Mouse (Mus musculus) cerebellum, adult 8-10 months (tissue): Measurements from ENCODE around the gene Ociad1.

Experiments
- DNase-seq: peaks from one replicate; pipeline ENCODE4 v3.0.0; 2022

The Ociad1 gene

DNA sequence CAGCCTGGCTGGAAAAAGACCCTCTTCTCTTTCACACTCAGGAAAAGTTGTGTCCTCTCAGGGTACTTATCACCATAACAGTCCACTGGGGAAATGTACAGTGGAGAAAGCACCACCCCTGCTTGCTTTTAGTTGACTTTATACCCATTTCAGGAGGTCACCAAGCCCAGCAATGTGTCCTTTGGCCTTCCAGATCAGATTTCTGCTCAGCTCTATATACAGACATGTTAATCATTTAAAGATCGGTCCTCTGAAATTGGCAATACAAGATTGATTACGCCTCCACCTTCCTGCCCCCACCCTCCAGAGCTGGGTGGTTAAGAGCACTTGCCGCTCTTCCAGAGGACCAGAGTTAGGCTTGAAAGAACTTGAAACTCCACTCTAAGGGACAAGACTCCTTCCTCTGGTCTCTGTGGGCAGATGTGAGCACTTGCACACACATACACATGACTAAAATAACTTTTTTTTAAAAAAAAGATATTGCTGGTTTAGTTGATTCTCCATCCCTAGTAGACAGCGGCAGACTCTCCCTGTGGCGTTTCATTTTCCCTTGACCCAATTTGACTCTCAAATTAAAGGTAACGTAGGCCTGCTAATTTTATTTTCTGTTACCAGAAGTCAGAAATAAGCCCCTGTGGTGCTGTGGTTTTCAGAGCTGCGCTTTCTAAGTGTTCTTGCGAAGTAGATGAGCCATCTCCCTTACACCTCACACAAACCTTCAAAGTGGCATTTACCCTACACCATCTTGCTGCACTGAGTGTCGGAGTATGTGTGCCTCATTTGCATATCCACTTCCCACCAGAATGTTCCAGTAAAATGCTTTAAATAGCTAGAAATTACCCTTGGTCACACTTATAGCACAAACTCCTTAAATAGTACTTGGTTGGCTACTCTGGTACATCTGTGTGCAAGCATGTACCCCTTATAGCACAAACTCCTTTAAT lies 47.5 kb downstream of the Ociad1 start:
- DNase-seq, result no peak

DNA sequence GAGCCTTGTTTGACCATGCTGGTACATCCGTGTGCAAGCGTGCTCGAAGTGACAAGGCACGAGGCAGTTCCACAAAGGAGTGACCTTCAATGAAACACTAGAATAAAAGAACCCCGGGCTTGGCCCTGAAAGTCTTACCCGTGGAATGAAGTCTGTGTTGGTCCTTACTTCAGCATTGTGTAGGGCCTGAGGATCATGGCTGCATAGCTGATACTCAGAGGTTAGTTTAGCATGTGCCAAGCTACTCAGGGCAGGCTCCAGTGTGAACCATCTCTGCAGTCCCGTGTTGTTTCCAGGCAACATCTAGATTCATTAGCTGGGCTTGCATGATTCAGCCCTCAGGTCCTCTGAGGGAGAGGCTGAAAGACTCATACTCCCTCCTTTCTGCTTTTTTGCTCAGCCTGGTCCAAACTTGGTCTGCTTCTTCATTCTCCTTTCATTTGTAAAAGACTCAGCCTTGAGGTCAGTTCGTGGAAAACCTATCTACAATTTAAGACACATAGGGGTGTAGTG lies 48.2 kb downstream of the Ociad1 start, which contains the start of gene Ociad2:
TSS of gene Ociad2 (minus strand) at position 306 of the 513 bp plus-strand sequence.
- no peak for DNase-seq

DNA sequence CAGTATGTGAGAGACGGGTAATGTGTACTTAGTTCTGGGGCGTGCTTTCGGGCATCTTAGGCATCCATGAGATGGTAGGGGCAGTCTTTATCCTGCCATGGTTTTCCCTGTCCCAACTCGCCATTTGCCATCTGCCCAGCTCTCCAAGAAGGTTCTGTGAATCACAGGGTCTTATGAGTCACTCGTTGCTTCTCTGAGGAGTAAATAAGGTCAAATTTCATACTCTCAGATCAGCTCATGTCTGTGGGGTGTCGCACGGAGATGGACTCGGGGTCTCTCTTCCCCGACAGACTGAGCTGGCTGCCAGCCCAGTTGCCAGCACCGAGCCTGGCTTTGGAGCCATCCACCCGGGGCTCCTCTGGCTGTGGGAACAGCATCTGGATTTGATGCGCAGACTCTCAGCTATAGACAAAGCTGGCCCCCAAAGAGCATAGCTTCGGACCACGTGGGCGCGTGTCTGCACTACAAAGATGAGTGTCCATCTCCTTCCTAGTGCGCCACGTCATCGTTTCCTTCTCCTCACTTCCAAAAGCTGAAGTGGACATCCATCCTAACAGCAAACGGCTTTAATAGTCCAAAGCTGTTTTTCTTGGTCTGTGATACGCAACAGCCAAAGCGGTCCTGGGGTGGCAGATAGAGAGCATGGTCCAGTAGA lies 50.2 kb downstream of the Ociad1 start:
- DNase-seq, result no peak

DNA sequence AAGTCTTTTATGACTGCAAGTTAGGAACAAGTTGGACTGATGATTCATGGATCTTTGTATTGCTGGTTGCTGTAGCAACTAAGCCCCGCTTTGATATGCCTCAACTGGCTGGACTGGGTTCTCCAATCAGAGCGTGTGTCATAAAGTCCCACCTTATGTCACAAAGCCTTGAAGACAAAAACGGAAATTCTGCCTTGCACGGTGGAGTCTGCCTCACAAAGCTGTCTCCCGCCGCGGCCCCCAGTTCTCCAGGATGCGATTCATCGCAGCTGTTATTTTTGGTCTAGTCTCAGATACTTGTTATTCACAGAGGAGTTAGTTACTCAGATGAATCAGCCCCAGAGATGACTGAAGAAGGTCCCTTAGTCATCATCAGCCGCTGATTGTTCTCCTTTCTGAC lies 51.7 kb downstream of the Ociad1 start:
- DNase-seq, result no peak

DNA sequence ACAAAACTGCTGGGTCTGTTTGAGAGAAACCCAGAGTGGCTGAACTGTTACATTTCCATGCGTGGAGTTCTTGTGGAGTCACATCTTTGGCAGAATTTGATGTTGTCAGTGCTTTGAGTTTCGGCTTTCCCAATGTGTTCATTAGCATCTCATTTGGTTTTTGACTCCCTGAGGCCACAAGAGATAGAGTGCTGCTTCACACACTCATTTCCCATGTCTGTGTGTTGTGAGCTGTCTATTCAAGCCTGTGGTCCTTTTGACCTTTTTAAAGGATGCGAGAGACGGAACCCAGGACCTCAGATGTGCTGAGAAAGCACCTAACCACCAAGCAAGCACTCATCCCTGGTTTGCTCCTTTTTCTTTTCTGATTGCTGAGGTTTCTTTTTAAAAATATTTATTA lies 52.7 kb downstream of the Ociad1 start:
- DNase-seq, result no peak

DNA sequence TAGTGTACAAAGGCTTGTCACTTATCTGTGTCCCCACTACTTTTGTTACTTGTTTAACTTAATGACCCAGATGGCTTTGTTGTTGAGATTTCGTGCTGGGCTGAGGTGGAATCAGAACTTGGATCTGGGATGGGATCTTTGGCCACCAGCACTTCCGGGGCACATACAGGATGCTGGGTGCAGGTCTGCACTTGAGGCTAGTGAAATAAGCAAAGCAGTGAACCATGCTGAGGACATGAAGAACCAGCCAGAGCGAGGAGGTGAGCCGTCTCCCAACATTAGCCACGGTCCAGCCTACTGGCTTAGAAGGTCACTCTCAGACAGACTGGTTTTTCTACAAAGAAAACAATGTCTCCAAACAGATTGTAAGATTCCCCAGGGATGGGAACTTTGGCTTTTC lies 56.9 kb downstream of the Ociad1 start:
- no peak for DNase-seq

DNA sequence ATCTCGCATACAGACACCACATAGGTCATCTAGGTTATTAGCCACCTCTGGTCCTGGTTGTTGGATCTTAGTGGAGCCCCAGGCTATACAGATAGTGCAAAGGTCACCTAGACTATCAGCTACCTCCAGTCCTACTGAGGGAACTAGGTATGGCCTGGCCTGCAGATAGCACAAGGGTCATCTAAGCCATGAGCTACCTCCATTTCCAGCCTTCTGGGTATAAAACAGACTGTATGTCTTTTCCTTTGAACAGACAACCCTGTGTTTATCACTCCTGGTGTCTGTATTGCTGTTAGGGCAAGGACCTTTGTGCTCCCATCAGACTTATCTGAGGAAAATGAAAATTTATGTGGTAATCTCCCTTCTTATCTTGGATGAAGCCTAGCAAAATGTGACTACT lies 59.2 kb downstream of the Ociad1 start:
- no peak for DNase-seq

DNA sequence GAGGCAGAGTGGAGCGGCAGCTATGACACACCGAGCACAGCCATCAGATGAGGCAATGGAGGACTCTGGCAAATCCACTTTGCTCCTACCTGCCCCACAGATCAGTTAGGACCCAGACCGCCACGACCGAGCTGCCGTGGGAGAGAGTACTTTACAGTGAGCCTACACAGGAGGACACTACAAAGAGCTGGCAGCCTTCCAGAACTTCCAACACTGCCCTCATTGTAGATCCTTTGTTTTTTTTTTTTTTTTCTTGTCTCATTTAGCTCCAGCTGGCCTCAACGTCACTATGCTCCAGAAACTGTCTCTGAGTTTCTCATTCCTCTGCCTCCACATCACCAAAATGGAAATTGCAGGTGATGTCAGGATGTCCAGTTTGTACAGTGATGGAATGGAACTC lies 60.9 kb downstream of the Ociad1 start:
- DNase-seq, result no peak

DNA sequence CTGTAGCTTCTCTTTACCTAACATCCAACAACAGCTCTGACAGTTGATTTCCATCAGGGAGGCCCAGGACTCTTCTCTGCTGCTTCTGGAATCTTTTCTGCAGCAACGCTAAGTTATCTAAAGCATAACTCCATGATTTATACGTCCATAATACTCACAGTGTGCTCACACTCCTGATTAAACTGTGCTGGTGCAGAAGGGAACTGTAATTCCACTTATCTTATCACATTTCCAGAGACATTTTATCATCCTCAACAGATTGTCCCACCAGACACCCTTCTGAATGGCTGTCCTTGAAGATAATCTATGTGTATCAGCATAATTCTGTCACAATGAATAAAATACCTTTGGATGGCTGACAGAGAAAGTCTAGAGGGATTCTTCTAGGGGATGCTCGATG lies 61.4 kb downstream of the Ociad1 start:
- no peak for DNase-seq

DNA sequence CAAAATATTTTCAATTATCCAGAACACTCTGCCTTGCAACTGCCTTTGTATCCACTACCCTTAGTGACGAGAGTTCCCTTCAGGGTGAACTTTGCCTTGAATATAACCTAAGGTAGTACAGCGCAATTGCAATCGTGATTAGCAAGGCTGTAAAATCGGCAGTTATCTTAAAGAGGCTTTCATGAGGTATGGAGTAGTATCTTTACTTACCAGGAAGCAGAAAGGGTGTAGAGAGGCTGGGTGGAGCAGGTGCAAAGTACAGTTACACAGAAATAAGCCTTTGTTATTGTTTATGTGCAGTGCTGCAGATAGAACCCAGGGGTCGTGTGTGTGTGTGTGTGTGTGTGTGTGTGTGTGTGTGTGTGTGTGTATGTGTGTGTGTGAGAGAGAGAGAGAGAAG lies 62.8 kb downstream of the Ociad1 start:
- DNase-seq, result no peak

DNA sequence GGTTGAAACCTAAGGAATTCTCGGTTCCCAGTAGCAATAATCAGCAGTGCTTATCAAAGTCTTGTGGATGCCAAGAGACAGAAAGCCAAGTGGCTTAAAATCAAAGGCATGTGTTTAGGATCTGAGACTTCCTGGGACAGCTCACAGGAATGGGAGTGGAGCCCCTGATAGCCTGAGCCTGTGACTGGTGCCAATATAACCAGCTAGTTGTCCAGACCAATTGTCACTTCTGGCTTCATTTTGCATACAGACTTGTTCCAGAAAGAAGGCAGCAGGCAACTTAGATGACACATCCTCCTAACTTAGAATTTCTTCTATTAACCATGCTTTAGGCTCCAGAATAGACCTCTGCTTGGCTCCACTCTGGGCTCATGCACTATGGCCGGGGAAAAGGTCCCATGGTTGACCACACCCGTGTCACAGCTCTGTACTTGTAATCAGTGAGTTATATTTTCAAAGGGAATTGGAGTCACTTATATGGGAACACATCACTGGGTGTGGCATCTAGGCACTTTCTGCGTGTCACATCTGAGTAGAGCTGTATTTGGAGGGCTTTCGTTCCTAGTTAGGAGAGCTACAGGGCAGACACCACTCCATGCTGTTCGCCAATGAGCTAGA lies 66.7 kb downstream of the Ociad1 start:
- no peak for DNase-seq

DNA sequence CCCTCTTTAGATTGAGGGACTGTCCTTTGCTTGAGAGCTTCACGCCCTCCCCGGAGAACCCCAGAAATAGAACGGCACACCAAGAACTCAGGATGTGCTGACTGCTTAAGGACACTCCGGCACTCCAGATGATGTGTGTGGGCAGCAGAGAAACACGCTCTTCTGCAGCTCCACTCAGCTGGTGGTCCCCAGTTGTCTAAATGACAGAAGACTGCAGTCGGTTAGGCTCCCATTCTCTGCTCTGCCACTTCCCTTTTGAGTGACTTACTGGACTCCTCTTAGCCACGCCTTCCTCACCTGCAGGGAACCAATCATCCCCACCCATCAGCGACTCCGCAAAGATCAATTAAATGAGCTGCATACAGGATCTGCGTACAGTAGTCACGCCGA lies 67.2 kb downstream of the Ociad1 start:
- no peak for DNase-seq

DNA sequence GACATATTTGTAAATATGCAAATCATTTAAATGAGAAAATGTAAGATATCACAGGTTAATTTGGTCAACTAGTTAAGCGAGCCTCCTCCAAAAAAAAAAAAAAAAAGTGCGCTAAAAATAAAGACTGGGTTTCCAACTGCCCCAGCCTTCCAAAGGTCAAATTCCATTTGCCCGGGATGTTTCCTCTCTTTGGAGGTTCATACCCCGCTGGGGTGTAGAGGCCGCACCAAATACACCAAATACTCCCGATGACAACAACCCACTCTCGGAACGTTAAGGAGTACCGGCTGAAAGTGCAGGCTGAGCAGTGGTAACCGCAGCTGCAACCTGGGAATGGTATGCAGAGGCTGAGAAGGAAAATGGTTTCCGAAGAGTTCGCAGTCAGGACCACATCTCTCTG lies 67.7 kb downstream of the Ociad1 start:
- no peak for DNase-seq

DNA sequence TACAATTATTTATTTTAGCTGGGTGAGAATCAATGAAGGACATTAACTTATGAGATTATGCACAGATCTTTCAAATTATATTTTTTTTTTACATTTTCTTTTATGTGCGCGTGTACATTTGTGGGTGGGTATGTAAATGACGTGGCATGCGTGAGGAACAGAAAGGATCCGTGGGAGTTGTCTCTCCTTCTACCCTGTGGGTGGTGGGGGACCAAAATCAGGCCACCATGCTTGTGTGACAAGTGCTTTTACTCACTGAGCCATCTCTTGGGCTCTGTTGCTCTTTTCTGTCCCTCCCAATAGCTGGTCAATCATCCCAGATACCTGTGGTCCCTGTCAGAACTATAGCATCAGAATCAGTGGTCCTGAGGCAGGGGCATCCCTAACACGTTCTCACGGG lies 69.8 kb downstream of the Ociad1 start:
- DNase-seq, result no peak

DNA sequence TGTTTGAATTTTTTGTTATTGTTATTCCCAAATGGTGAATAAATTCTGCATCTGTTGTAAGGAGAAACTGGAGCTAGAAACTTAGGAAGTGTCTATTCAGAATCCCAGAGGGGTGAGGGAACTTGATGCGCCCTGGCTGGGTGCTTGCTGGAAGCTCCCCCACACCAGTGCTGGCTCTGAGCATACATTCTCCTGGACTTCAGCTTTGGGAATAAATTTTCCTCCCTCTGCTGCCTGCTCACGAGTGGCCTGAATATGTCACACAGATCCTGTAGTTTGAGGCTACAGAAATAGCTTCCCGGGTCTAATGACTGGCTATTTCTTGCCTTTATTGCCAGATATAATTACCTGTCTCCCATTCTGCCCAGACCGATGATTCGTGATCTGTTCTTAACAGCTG lies 70.2 kb downstream of the Ociad1 start:
- DNase-seq, result no peak
